Comparison of ENCODE assay signal across 8 mouse cellular contexts in genomic region chr1:59482331-59482695, GRCm38 (mm10). TPM values are rescaled to one million over a fixed set of nuclear protein-coding genes. Genes with fewer than 3 reads are reported as not detected.
DNase-seq lines count a peak whose midpoint lies in the region; ATAC-seq and TF ChIP-seq lines count a peak whose summit lies in the region.

Gene Fzd7 (plus strand): TSS chr1:59482424.

- DNase-seq in lung, postnatal 25 days (ENCODE audit: low spot score) = no peak
- DNase-seq in adrenal gland, postnatal 25 days = peak; percentile 65
- peak; percentile 71 for DNase-seq in kidney, postnatal 10 days
- no peak for DNase-seq in midbrain, postnatal 0 days (ENCODE audit: low spot score)
- DNase-seq in layer of hippocampus, adult 9-10 months (ENCODE audit: low spot score) = no peak
- DNase-seq in right cerebral cortex, postnatal 25 days = no peak

- H3K9ac ChIP-seq in lung, embryonic 15.5 days = peak within 1 kb of the TSS; percentile 91
- H3K9ac ChIP-seq in forebrain, embryonic 15.5 days (replicated peaks) = peak within 1 kb of the TSS; percentile 52
- peak within 1 kb of the TSS; percentile 63 for H3K9ac ChIP-seq in midbrain, postnatal 0 days (replicated peaks; ENCODE audit: low read length, poor library complexity, severe bottlenecking)

- H3K4me2 ChIP-seq in lung, embryonic 15.5 days = peak within 1 kb of the TSS; percentile 84
- H3K4me2 ChIP-seq in forebrain, embryonic 15.5 days (replicated peaks) = peak within 1 kb of the TSS; percentile 98
- H3K4me2 ChIP-seq in midbrain, postnatal 0 days (ENCODE audit: low read depth, low read length, poor library complexity, severe bottlenecking) = peak within 1 kb of the TSS; percentile 96

- H3K36me3 ChIP-seq in lung, embryonic 15.5 days = peaks cover 4% of the 10 kb centered on the region; the same call in 1 of the 2 replicates
- no peaks in the 10 kb centered on the region for H3K36me3 ChIP-seq in forebrain, embryonic 15.5 days
- H3K36me3 ChIP-seq in midbrain, postnatal 0 days (ENCODE audit: insufficient read depth, low read length) = no peaks in the 10 kb centered on the region

- under 1% methylated on average over 32 of the region's 35 CpGs for WGBS in lung, embryonic 15.5 days
- under 1% methylated on average over 33 of the region's 35 CpGs for WGBS in forebrain, embryonic 15.5 days
- WGBS in midbrain, postnatal 0 days = 0% methylated on average over 35 of the region's 35 CpGs

- no peak for TF ChIP-seq CTCF in midbrain, postnatal 0 days (IDR thresholded peaks at IDR 0.05)

- peak within 1 kb of the TSS; percentile 84 for H3K4me3 ChIP-seq in lung, embryonic 15.5 days
- peak within 1 kb of the TSS; percentile 57 for H3K4me3 ChIP-seq in forebrain, embryonic 15.5 days
- H3K4me3 ChIP-seq in midbrain, postnatal 0 days (ENCODE audit: low read depth, low read length) = peak within 1 kb of the TSS; percentile 55

- H3K4me1 ChIP-seq in lung, embryonic 15.5 days = peaks cover 39% of the 10 kb centered on the region
- peaks cover 57% of the 10 kb centered on the region for H3K4me1 ChIP-seq in forebrain, embryonic 15.5 days
- H3K4me1 ChIP-seq in midbrain, postnatal 0 days (ENCODE audit: insufficient read depth, low read length) = peaks cover 13% of the 10 kb centered on the region

- H3K27ac ChIP-seq in lung, embryonic 15.5 days = peak within 1 kb of the TSS; percentile 99
- H3K27ac ChIP-seq in forebrain, embryonic 15.5 days (replicated peaks) = peak within 1 kb of the TSS; percentile 66
- H3K27ac ChIP-seq in midbrain, postnatal 0 days (ENCODE audit: low read depth, low read length) = peak within 1 kb of the TSS; percentile 62; the same call in 1 of the 2 replicates

- no peaks in the 10 kb centered on the region for H3K27me3 ChIP-seq in lung, embryonic 15.5 days
- no peaks in the 10 kb centered on the region for H3K27me3 ChIP-seq in forebrain, embryonic 15.5 days
- peaks cover 13% of the 10 kb centered on the region for H3K27me3 ChIP-seq in midbrain, postnatal 0 days (ENCODE audit: insufficient read depth, low read length)

- peak; percentile 16; the same call in 1 of the 2 replicates for ATAC-seq in lung, embryonic 15.5 days (ENCODE audit: borderline replicate concordance, extremely low read depth, low FRiP score, low TSS enrichment)
- ATAC-seq in forebrain, embryonic 15.5 days (replicated peaks) = peak; percentile 36
- peak; percentile 28 for ATAC-seq in midbrain, postnatal 0 days (ENCODE audit: low FRiP score)

- H3K9me3 ChIP-seq in lung, embryonic 15.5 days = no peaks in the 10 kb centered on the region
- no peaks in the 10 kb centered on the region for H3K9me3 ChIP-seq in forebrain, embryonic 15.5 days
- no peaks in the 10 kb centered on the region for H3K9me3 ChIP-seq in midbrain, postnatal 0 days (ENCODE audit: low read length)

RNA-seq across cellular contexts. Expression of gene Fzd7, which starts in this region (rescaled TPM):
- polyA plus RNA-seq in lung, embryonic 15.5 days (2015; fragmentation: Nextera tagmentation; extraction: Ambion mirVana) = 15.4 and 15.8 TPM in 2 replicates
- total RNA-seq in adrenal gland, postnatal 25 days (2021) = 12.7 and 17.9 TPM in 2 replicates
- polyA plus RNA-seq in forebrain, embryonic 15.5 days (2015; fragmentation: Nextera tagmentation; extraction: Ambion mirVana) = 3.5 and 4.2 TPM in 2 replicates
- total RNA-seq in midbrain, postnatal 0 days (2014; rRNA removed) = 11.9 and 12.8 TPM in 2 replicates
- polyA plus RNA-seq in midbrain, postnatal 0 days (2015; fragmentation: Nextera tagmentation; extraction: Ambion mirVana) = 1.6 and 1.7 TPM in 2 replicates

Comparison
In these comparisons a context has a peak if more than half of its experiments do, and no peak if none do; other contexts are left out.
1. DNase-seq: peak in adrenal gland, postnatal 25 days (single experiment) and kidney, postnatal 10 days (single experiment); none in lung, postnatal 25 days (single experiment), midbrain, postnatal 0 days (single experiment), layer of hippocampus, adult 9-10 months (single experiment) and right cerebral cortex, postnatal 25 days (single experiment).
2. Peak in every context shown above with its lines, with median percentiles within 50 percentile points of each other: ATAC-seq, H3K27ac ChIP-seq, H3K4me2 ChIP-seq, H3K4me3 ChIP-seq and H3K9ac ChIP-seq.